Mouse (Mus musculus) hematopoietic stem cell, adult 5-6 weeks (primary cell): ENCODE results near the gene Agtrap. TPM values are rescaled to one million over a fixed set of nuclear protein-coding genes. Genes with fewer than 3 reads are reported as not detected.
A peak's percentile ranks its signal among the peaks of the same experiment; 100 is the strongest.
"Not testable (repeated sequence)": the region's sequence is repeated elsewhere in the genome, so short reads cannot be mapped to it uniquely, and the experiment has no call there.

Experiments
- ATAC-seq, 2 experiments: fragments of 125-278 bp in 1 of 2; replicated peaks in 1 of 2; 2 replicates each; pipeline ENCODE4 v1.8.0; 2016 to 2017; ENCODE audit warnings: inconsistent platforms in 2 of 2, mild to moderate bottlenecking in 2 of 2, moderate number of reproducible peaks in 2 of 2, low read depth in 1 of 2, moderate TSS enrichment in 1 of 2; ENCODE audit not compliant: low FRiP score in 2 of 2, poor library complexity in 2 of 2, severe bottlenecking in 2 of 2, insufficient read depth in 1 of 2, low TSS enrichment in 1 of 2
- total RNA-seq: library from RNA; stranded (forward); fragments of 172-1452, 232-1000 nt; gene quantifications from 2 replicates; pipeline ENCODE4 v1.2.3, GENCODE M21; 2017

Gene Agtrap
- total RNA-seq, 1 experiment from 2014 or later = 42.2 TPM

DNA sequence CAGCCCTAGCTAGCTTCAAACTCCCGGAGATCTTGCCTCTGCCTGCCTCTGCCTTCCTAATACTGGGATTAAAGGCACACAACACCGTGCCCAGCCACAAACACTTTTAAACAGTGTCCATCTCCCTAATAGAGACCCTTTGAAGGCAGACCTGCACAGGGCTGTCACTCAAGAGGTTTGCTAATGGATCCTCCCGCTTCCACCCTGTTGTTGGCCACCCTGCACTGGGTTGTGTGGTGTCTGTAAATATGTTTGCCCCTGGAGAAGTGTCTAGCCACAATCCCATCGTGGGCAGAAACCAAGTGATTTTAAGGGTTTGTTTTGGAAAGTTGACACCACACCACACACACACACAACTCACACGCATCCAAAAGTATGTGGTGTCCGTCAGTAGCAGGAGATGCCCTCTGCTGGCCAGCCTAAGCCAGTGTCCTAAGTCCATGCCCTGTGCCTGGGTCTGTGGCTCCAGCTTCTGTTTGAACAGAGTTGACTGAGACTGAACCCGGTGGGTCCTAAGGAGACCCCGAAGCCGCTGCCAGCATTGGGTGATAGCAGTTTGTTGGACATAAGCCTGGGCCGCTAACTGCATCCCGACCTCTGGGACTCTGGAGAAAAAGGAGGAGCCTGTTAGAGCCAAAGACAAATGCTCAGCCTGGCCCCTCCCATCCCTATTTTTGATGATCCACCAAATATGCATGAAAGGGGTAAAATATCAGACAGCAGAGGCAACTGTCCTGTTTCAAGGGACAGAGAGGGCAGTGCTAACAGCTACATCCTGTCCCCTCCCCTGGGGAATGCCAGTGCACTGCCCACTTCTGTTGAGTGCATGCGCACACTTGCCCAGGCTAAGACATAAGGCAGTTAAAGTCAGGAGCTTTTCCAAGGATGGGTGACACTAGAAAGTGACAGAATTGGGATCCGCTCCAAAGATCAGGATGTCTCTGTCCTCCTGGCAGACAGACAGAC, 27.4 kb downstream of the Agtrap start:
- peak; percentile 62 to 72; a peak in 3 of 4 replicates for ATAC-seq

DNA sequence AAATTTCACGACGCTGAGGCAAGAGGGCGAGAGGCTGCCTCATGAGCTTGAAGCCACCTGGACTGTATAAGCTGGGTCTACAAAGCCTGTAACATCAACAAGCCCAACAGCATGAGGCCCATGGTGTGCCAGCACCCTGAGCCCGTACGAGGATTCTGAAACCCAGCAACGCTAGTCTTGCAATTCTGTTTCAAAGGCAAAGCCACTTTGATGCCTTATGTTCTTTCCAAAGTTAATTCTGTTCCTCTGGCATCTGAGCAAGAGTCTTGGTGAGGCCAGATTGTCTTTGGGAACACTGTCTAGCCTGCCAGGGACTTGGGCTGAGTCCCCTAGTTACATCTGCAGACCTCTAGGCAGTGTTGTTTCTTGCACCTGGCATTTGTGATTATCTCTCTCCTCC, 28.8 kb downstream of the Agtrap start:
- no peak for ATAC-seq

DNA sequence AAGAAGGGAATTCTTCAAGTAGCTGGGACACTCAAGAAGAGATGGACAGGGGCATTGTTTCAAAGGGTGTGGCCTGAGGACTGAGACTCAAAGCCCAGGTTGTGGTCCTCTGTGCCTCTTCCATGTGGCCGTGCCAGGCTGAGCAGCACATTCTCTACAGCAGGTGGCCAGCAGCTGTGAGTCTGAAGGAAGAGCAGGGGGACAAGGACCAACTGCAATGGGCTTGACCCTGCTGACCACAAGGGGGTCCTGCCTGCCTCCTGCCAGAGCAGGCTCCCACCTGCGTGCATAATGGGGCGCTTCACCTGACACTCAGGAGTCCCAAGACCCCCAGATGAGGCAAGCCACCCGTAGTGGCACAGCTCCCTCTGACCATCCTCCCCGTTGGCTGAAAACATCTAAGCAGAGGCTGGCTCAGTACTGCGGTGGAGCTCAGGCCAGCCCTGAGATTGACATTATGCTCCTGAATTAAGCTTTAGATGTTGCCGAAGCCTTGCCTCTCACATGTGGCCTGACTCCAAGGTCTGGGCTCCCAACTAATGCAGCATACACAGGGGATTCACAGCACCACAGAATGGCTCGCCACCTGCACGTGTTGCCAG, 29.5 kb downstream of the Agtrap start:
- ATAC-seq = no peak

- ATAC-seq = peak in 1 of 2 experiments; percentile 18; a peak in 1 of 4 replicates
Observed at GRCm38 (mm10) chr4:148057661-148058209, 30.1 kb downstream of the Agtrap start.

DNA sequence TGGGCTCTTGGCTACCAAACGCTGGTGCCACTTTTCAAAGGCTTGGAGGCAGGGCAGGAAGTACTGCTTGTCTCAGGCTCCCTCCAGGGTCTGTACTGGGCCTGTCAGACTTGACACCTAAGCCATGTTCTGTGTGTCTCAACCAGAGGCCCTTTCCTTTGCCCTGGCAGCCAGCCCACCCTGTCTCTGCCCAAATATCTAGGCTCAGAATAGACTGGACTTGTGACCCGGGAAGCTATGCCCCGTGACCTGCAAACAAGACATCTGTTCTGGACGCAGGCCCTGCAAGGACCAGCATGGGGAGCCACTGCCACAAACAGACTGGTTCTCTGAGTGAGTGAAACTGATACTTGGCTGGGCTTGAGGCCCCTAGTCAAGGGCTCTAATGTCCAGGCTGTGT, 31.0 kb downstream of the Agtrap start:
- ATAC-seq = no peak

- ATAC-seq = no peak
Observed at GRCm38 (mm10) chr4:148056246-148056645, 31.6 kb downstream of the Agtrap start.

DNA sequence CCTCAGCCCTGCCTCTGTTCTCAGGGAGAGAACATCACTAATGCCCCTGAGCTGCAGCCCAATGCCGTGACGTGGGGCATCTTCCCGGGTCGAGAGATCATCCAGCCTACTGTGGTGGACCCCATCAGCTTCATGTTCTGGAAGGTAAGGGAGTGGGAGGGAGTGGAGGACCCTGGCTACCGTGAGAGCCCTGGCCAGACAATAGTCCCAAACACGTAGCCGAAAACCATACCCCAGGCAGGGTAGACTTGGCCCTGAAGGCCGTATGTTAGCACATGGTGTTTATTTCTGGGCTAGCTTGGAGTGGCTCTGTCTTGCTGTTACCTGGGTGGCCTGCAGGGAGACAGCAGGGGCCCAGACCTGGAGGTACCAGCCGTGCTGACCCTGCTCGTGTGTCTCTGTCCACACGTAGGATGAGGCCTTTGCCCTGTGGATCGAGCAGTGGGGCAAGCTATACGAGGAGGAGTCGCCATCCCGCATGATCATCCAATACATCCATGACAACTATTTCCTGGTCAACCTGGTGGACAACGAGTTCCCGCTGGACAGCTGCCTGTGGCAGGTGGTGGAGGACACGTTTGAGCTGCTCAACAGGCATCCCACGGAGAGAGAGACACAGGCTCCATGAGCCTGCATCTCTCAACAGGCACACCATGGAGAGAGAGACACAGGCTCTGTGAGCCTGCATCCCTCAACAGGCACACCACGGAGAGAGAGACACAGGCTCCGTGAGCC, 32.7 kb downstream of the Agtrap start:
- ATAC-seq = no peak

GRCm38 (mm10) chr4:148053417-148053920, 34.4 kb downstream of the Agtrap start:
- no peak for ATAC-seq

GRCm38 (mm10) chr4:148052976-148053375, 34.9 kb downstream of the Agtrap start:
- no peak for ATAC-seq

DNA sequence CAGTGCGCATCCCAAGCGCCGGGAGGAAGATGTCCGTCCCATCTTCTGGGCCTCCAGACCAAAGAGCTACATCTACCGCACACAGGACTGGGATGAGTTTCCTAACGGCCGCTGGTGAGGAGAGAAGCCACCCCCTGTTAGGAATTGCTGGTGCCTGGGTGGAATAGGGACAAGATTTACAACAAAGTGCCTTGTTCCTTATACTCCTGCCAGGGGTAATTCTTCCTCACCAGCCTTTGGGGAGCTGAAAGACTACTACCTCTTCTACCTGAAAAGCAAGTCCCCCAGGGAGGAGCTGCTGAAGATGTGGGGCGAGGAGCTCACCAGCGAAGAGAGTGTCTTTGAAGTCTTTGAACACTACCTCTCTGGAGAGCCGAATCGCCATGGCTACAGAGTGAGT, 35.9 kb downstream of the Agtrap start:
- ATAC-seq = no peak

GRCm38 (mm10) chr4:148051046-148051776, 36.6 kb downstream of the Agtrap start:
- no peak for ATAC-seq

DNA sequence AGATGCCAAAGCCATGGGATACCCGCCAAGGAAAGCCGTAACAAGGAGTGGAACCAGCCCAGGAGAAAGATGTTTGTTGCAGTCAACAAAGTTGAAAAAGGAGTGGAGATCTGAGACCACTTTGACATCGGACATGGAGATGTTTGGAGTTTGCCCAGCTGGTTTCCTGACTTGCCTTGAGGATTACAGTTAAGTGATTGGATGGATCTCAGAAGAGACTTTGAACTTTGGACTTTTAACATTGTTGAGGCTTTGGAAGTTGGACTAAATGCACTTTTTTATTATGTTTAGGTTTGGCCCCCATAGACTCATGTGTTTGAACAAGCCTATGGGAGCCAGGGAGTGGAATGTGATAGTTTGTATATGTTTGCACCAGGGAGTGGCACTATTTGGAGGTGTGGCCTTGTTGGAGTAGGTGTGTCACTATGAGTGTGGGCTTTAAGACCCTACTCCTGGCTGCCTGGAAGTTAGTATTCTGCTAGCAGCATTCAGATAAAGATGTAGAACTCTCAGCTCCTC, 37.4 kb downstream of the Agtrap start:
- ATAC-seq = not testable (repeated sequence)

DNA sequence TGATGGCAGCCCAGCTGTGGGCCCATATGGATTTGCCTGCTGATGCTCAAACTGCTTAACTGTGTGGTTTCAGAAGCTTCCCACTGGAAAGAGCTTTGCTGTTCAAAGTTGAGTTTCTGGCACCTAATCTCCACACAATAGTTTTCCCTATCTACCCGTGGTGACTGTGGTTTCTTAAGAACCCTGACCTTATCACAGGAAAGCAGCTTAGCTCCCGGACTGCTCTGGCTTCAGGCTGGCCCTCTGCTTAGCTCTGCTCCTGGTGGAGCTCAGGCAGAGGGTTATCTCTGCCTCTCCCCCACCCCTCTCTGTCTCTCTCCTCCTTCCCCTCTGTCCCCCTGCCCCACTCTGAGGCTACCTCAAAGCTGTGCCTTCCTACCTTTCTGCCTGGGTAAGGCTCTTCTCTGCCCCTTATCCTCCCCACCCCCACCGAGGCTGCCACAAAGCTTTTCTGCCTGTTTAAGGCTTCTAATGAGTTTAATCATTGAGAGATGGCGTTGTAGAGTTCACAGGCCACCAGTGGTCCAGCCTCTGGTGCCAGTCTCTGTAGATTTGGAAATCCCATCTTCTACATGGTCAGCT, 41.3 kb downstream of the Agtrap start:
- peak; percentile 69 to 75 for ATAC-seq

DNA sequence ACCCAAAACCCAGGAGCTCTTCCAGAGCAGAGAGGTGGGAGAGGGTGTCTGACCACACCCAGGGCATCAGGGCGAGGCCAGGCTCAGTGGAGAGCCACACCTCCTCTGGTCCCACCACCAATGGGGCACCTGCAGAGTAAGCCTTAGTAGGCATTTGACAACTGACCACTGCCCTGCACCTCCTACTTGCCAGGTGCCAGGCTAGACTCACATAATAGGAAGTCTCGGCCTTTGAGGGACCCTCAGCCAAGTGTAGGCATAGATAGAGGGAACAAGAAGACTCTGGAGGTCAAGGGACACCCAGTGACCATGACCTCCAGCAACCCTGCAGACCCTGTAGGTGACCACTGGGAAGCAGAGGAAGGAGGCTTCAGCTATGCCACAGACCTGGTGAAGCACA, 43.7 kb downstream of the Agtrap start:
- ATAC-seq = no peak

DNA sequence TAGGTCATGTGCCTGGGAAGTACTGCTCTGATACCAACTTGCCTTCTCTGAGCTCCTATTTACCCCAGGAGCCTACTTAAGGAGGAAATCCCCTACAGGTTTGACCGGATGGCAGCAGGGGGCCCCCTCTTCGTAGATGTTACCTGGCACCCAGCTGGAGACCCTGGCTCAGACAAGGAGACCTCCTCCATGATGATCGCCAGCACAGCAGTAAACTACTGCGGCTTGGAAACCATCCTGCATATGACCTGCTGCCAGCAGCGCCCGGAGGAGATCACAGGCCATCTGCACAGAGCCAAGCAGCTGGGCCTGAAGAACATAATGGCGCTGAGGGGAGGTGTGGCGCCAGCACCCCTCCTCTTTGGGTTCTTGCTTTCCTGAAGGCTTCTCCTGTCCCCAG, 44.5 kb downstream of the Agtrap start:
- ATAC-seq = not testable (repeated sequence)

DNA sequence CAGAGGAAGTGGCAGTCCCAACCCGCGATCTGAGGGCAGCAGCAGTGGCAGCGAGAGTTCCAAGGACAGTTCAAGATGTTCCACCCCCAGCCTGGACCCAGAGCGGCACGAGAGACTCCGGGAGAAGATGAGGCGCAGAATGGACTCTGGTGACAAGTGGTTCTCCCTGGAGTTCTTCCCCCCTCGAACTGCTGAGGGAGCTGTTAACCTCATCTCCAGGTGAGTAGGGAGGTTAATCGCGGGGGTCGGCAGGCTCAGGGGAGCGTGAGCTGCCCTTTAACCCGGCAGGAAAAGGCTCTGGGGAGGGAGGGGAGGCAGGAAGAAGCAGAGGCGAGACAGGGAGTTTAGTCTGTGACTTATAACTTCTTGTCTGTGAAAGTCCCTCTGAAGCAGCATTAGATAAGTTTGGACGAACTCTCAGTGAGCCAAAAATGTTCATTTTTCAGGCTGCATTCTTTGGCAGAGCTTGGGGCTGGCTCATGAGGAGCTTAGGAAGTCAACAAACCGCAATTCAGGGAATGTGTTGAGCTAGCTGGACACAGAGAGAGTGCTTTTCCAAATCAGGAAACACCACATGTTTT, 46.1 kb downstream of the Agtrap start:
- no peak for ATAC-seq
